Mouse (Mus musculus) lung, postnatal 10 days (tissue): ENCODE results near the gene Pank2.
"Not testable (repeated sequence)": the region's sequence is repeated elsewhere in the genome, so short reads cannot be mapped to it uniquely, and the experiment has no call there.

Experiments
- DNase-seq: peaks from one replicate; pipeline ENCODE4 v3.0.0; 2021

Gene Pank2

DNA sequence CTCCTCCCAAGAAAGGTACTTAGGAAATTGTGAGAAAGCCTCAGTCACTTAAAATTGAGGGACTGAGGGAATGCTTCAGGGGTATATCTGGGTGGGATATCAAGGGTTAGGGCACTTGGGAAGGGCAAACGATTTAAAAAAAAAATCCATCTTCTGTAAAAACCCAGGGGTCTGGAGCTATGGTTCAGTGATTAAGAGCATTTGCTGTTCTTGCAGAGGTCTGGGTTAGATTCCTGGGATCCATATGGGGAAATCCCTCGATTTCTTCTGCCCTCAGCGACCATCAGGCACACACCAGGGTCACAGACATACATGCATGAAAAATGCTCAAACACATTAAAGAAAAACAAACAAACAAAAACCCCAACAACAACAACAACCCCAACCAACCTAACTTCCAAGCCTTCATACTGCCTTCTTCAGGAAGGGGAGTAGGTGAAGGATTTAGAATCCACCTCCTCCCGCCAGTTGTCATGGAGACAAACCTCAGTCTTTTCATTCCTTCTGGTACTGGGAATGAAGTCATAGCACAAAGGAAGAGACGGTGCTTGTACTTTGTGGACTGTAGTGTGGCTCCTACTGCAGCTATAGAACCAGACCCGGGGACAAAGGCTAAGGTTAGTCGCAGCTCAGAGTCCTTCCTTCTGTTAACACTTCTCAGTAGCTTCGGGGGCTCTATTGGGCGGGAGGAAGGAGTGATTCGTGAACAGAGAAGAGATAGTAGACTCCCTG is 648 bp upstream of the Pank2 start:
- no peak for DNase-seq

DNA sequence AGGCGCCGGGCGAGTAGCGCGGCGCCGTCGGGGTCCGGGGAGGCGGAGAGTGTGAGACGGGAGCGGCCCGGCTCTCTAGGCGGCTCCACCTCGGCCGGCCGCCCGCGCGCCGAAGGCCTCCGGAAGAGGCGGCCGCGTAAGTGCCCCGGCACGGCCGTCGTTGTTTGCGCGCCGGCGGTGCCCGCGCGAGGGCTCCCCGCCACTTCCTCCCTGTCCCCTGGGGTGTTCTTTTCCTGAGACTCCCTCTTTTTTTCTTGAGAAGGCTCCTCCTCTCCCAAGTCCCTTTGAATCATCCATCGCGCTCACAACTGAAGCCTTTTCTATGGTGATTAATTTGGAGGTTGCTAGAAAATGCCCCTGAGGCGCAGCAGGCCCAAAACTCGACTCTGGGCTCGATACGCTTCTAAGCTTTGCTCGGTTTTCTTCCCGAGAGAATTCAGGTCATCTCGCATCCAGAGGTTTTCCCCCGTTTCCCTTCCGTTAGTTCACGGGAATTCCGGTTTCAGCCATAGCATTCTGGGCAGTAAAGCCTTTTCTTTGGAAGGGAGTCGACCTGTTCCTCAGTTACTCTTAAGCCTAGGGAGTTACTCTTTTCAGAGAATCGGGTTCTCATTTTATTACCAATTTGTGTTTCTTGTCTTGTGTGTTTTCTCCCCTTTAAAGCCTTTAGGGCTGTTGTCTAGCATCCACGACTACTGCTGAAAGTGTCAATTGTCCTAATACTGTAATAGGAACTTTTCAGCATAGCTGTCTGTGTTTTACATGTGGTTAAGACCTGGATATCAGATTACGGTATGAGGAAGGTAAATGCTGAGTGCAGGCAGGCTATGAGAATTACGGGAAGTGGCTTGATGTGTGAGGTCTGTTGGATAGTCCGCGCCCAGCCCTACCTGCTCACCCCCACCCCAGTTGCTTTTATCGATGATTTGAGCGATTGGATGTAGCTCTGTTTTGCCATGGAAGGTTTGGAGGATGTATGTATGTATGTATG is 680 bp downstream of the Pank2 start:
- peak; percentile 73 for DNase-seq

DNA sequence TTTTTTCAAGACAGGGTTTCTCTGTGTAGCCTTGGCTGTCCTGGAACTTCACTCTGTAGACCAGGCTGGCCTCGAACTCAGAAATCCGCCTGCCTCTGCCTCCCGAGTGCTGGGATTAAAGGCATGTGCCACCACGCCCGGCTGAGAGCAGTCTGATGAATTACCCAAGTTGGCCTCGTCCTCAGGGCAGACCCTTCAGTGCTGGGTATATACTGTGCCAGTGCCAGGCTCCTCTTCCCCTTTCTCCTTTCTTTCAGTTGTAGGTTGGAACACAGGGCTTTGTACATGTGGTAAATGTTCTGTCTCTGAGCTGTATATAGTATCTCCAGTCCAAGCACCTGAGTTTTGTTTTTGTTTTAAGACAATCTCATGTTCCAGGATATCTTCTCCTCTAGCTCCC is 1.7 kb downstream of the Pank2 start:
- no peak for DNase-seq

- no peak for DNase-seq
These were observed 2.8 kb downstream of the Pank2 start for GRCm38 (mm10) chr2:131265056-131265455.

DNA sequence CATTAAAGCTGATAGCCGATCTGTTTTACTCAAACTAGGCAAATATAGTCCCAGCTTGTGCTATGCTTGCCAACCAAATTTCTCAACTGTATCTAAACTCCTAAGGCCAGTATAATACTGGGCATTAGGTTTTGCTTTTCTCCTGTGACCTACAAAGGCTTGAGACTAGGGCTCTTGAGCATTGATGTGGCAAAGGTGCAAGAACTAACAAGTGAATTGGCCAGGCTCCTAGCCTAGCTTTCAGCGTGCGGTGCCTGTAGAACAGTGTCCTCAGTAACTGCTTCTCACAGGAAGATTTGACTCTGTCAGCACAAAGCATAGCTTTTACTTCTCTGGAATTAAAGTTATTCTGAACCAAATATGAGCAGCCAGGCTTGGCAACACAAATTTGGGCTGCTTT is 13.2 kb downstream of the Pank2 start:
- DNase-seq = no peak

DNA sequence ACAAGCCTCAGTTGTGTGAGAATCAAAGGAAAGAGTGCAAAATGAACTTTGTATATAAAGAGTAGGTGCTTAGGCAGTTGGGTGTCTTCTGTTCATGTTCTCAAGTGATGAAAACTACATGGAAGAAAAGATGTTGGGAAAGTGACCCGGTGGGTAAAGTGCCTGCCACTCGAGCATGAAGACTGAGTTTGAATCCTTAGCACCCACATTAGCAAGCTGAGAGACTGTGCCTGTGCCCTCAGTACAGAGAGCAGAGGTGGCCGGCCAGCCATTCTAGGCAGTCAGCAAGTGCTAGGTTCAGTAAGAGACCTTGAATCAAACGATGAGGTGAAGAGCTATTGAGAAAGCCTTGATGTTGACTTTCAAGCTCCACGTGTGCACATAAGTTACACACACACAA is 14.4 kb downstream of the Pank2 start:
- DNase-seq = no peak

GRCm38 (mm10) chr2:131281596-131281995 is 19.3 kb downstream of the Pank2 start:
- no peak for DNase-seq

- DNase-seq = no peak
These were observed 24.0 kb downstream of the Pank2 start for GRCm38 (mm10) chr2:131286276-131286675.

DNA sequence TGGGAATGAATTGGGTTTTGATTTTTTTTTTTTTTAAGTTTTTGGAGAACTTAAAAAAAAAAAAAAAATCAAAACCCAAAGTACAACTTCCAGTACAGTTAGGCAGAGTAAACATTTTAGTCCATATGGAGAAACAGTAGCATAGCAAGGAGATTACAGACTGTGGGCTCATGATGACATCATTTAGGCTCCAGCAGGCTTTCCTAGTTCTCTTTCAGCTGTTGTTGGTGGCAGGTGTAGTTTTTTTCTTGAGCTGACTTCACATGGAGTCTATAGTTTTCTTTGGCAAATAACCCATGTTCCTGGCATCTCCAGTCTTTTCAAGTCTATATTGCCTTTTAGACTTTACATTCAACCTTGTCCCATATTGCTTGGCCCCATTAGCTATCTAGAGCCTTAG is 28.4 kb downstream of the Pank2 start:
- no peak for DNase-seq

DNA sequence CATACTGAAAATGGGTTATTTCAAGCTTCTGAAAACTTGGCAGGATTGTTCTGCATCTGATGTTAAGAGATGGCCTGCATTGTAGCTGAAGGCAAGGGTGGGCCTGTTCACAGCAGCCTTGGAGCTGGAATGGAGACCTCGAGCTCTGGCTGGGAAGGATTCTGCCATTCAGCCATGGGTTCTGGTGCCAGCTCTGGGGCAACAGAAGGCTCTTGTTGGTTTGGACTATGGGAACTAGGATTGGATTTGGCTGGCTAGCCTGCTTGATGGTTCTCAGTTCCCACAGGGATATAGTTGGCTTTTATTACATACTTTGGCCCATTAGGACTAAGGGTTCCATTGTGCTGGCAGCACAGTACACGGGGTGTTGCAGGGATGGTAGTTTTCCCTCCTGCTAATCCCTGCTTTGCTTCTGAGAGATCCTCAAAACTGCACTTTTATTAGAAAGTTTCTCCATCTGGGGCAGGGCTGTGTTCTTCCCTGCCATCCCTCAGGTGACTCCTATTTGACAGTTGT is 34.5 kb downstream of the Pank2 start:
- no peak for DNase-seq

DNA sequence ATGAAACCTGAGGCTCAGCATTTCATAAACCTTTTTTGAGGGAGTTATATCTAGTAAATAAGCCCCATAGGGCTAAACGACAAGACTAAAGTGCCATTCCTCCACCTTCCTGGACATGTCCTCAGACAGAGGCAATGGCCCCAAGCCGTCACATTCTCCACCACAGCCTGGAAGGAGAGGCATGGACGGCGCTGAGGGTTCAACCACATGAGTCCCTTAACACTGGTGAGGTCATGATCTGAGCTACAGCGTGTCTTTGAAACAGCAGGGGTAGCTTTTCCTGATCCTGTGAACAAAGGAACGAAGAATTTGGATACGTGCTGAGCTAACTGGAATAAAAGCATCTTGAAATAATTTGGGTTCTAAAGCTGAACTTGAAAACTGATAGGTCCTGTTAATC is 36.4 kb downstream of the Pank2 start:
- not testable (repeated sequence) for DNase-seq

- no peak for DNase-seq
These were observed 38.2 kb downstream of the Pank2 start for GRCm38 (mm10) chr2:131300485-131300884.

DNA sequence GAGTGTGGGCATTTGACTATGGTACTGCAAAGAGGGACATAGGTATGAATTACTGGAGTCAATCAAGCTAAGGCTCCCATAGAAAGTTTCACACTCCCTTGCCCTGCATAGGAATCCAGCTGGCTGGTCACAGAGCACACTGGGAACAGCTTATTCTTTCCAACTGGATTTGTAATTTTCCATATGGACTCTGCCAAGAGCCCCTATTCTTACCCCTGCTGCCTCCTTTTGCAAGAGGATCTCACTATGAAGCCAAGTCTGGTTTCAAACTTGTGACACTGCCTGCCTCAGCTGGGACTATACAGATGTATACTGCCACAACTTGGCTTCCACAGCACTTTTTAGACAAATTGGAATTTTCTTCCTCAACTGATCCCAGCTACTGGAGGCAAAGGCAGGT is 39.3 kb downstream of the Pank2 start:
- no peak for DNase-seq

DNA sequence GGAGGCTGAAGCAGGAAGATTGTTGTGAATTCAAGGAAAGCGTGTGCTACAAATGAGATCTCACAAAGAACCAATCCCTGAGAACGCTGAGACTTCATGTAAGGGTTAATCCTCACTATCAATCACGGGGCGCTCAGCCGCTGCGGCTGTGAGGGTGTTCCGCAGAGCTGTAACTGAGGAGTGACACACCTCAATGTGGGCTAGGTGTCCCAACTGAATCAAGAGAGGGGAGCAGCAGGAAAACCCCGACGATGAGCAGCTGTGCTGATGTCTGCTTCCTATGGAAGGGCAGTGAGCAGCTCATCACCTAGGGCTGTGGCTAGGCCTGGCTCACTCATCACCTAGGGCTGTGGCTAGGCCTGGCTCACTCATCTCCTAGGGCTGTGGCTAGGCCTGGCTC is 42.2 kb downstream of the Pank2 start:
- DNase-seq = no peak

DNA sequence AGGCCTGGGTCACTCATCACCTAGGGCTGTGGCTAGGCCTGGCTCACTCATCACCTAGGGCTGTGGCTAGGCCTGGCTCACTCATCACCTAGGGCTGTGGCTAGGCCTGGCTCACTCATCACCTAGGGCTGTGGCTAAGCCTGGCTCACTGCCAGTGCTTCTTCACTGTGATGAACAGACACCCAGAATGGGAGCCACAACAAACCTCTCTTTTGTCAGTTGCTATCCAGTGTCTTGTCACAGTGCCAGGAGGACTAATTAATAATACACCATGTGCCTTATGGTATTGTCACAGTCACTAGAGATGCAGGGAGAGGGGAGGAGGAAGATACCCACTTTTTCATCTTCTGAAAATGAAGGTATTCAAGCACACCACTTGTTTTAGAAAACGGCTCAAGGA is 42.9 kb downstream of the Pank2 start:
- DNase-seq = peak; percentile 11

GRCm38 (mm10) chr2:131307391-131307790 is 45.1 kb downstream of the Pank2 start:
- DNase-seq = no peak

- DNase-seq = no peak
These were observed 45.5 kb downstream of the Pank2 start for GRCm38 (mm10) chr2:131307822-131308221.

GRCm38 (mm10) chr2:131309296-131309695 is 47.0 kb downstream of the Pank2 start:
- DNase-seq = no peak

- no peak for DNase-seq
These were observed 53.9 kb downstream of the Pank2 start for GRCm38 (mm10) chr2:131316167-131316566.

- DNase-seq = no peak
These were observed 57.1 kb downstream of the Pank2 start for GRCm38 (mm10) chr2:131319401-131319800.

- DNase-seq = peak; percentile 80
These were observed 58.9 kb downstream of the Pank2 start for GRCm38 (mm10) chr2:131321192-131321591.

DNA sequence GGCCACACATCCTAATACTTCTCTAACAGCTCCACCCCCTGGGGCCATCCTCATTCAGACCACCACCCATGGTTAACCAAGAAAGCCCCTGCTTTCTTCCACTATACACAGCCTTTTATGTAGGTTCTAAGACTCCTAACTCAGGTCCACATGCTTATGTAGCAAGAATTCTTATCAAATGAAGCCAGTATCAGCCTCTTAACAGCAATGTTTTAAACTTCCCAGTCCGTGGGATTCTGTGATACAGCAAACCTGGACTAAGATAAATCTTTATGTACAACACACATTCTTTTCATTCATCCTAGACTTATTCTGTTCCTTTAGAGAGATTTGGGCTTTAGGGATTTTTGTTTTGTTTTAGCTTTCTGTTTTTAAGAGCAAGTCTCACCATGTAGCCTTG is 61.4 kb downstream of the Pank2 start:
- no peak for DNase-seq

DNA sequence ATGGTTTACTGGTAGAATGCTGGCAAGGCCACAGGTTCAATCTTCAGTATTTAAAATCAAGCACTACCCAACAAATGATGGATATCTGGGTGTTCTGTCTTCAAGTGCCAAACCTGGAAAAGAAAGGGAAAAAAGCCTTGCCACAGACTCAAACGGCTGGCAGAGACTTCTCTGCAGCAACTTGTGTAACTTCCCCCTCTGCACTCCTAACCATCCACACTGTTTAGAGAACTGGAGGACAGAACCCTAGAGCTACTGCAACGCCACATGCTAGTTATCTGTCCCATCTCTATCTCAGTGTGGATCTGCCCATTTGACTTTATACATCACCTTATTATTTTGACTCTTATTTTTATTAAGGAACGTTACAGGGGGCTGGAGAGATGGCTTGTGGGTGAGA is 63.7 kb downstream of the Pank2 start:
- DNase-seq = no peak

GRCm38 (mm10) chr2:131328981-131329380 is 66.7 kb downstream of the Pank2 start:
- DNase-seq = no peak
